Mouse (Mus musculus): ENCODE results near the gene Ap1ar. TPM values are rescaled to one million over a fixed set of nuclear protein-coding genes. Genes with fewer than 3 reads are reported as not detected.

The Ap1ar gene
- polyA plus RNA-seq, 1 experiment from 2014 or later = 78.0 TPM

DNA sequence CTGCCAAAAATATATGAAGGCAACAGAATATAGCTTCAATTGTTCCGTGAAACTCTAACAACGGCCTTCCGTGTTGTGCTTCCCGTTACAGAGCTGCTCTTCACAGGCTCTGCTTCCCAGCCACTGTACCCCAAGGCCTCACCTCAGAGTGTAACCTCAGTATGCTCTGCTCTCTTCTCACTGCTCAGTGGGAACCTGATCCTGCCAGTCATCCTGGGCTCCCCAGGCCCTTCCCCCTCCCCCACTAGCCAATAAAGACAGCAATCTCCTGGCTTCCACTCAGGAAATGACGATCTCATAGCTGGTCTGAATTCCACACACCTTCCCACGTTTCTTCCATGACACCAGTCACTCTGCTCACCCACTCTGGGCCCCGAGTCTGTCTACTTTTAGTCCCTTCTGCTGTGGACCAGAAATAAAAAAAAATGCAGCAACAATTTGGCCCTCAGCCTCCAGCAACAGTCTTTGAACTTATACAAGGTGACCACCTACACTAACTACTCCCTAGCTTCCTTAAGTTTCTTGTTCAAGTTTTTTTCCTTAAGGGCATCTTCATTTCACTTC lies 20.1 kb downstream of the Ap1ar start:
- H3K4me2 ChIP-seq (ENCODE audit: low read depth) = no peak overlapping the region
- H3K9ac ChIP-seq (ENCODE audit: low read length) = no peak overlapping the region
- DNase-seq (ENCODE audit: low spot score) = no peak
- H3K4me1 ChIP-seq (ENCODE audit: control insufficient read depth, insufficient read depth, low read length) = no peaks in the 10 kb centered on the region
- no peak overlapping the region for H3K27ac ChIP-seq (ENCODE audit: low read depth, low read length)
- no peaks in the 10 kb centered on the region for H3K27me3 ChIP-seq (ENCODE audit: control insufficient read depth, insufficient read depth, low read length)
- H3K9me3 ChIP-seq (ENCODE audit: control insufficient read depth, low read length) = no peaks in the 10 kb centered on the region
- no peak overlapping the region for H3K4me3 ChIP-seq (ENCODE audit: low read depth, low read length)
- ATAC-seq (ENCODE audit: insufficient read depth, low FRiP score, low TSS enrichment) = no peak
- WGBS = 69% methylated on average over 7 of the region's 7 CpGs
- H3K36me3 ChIP-seq (ENCODE audit: control insufficient read depth, insufficient read depth, low read length) = peaks cover 2% of the 10 kb centered on the region

DNA sequence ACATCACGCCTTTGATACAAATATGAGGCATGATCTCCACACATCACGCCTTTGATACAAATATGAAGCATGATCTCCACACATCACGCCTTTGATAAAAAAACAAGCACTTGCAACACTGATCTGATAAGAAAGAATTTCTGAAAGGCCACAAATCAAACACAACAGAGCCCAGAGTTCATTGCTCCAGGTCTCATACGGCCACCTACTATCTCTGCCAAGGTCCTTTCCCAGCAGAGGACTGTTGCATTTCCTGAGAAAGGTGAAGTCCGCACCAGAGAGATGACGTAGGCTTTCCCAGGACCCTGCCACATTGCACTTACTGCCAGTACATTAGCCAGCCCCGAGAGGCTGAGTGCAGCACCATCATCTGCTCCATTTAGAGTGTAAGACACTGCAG lies 28.2 kb downstream of the Ap1ar start:
- Histone ChIP-seq H3K4me3 (ENCODE audit: low read depth, low read length) (no peak overlapping the region), H3K27me3 (ENCODE audit: control insufficient read depth, insufficient read depth, low read length) (no peaks in the 10 kb centered on the region), H3K27ac (ENCODE audit: low read depth, low read length) (no peak overlapping the region), H3K4me1 (ENCODE audit: control insufficient read depth, insufficient read depth, low read length) (no peaks in the 10 kb centered on the region), H3K36me3 (ENCODE audit: control insufficient read depth, insufficient read depth, low read length) (peaks cover 3% of the 10 kb centered on the region), H3K4me2 (ENCODE audit: low read depth) (no peak overlapping the region), H3K9ac (ENCODE audit: low read length) (no peak overlapping the region), H3K9me3 (ENCODE audit: control insufficient read depth, low read length) (no peaks in the 10 kb centered on the region)
- no peak for DNase-seq (ENCODE audit: low spot score)
- 91% methylated on average over 7 of the region's 7 CpGs for WGBS
- ATAC-seq (ENCODE audit: insufficient read depth, low FRiP score, low TSS enrichment) = no peak

DNA sequence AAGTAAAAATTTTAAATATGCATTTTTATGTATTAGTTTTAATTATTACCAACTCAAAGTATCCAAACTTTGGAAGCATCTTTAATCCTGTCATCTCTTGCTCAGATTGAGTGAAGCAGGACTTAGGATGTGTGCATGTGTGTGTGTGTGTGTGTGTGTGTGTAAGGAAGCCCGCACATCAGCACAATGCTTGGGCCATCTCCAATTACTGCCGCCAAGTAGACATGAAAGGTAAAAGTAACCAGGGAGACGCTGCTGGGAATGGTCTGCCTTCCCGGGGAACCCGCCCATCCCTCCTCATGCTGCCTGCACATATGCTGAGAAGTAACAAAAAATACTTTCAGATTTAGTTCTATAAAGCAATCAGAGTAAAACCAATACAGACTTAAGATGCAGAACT lies 29.5 kb downstream of the Ap1ar start:
- H3K36me3 ChIP-seq (ENCODE audit: control insufficient read depth, insufficient read depth, low read length) = peaks cover 3% of the 10 kb centered on the region
- WGBS = 43% methylated on average over 5 of the region's 5 CpGs
- H3K9ac ChIP-seq (ENCODE audit: low read length) = no peak overlapping the region
- H3K4me1 ChIP-seq (ENCODE audit: control insufficient read depth, insufficient read depth, low read length) = no peaks in the 10 kb centered on the region
- H3K27ac ChIP-seq (ENCODE audit: low read depth, low read length) = no peak overlapping the region
- no peak for DNase-seq (ENCODE audit: low spot score)
- no peak overlapping the region for H3K4me2 ChIP-seq (ENCODE audit: low read depth)
- peak; percentile 50; the same call in 1 of the 2 replicates for ATAC-seq (ENCODE audit: insufficient read depth, low FRiP score, low TSS enrichment)
- no peak overlapping the region for H3K4me3 ChIP-seq (ENCODE audit: low read depth, low read length)
- no peaks in the 10 kb centered on the region for H3K27me3 ChIP-seq (ENCODE audit: control insufficient read depth, insufficient read depth, low read length)
- H3K9me3 ChIP-seq (ENCODE audit: control insufficient read depth, low read length) = no peaks in the 10 kb centered on the region

DNA sequence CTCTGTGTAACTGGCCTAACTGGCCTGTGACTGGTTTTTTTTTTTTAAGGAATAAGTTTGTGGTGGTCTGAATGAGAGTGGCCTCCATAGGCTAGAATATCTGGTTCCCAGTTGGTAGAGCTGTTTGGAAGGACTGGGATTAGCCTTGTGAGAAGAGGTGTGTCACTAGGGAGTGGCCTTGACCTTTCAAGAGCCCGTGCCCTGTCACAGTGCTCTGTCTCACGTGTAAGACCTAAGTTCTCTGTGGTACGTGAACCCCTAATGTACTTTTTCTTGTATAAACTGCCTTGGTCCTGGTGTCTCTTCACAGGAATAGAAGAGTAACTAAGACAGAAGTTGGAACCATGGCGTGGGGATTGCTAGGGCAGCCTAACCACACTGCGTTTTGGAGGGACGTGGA lies 31.3 kb downstream of the Ap1ar start:
- H3K4me3 ChIP-seq (ENCODE audit: low read depth, low read length) = no peak overlapping the region
- no peak overlapping the region for H3K27ac ChIP-seq (ENCODE audit: low read depth, low read length)
- H3K36me3 ChIP-seq (ENCODE audit: control insufficient read depth, insufficient read depth, low read length) = peaks cover 3% of the 10 kb centered on the region
- no peaks in the 10 kb centered on the region for H3K4me1 ChIP-seq (ENCODE audit: control insufficient read depth, insufficient read depth, low read length)
- WGBS = 96% methylated on average over 6 of the region's 6 CpGs
- no peaks in the 10 kb centered on the region for H3K9me3 ChIP-seq (ENCODE audit: control insufficient read depth, low read length)
- no peak for ATAC-seq (ENCODE audit: insufficient read depth, low FRiP score, low TSS enrichment)
- no peak overlapping the region for H3K4me2 ChIP-seq (ENCODE audit: low read depth)
- no peak for DNase-seq (ENCODE audit: low spot score)
- H3K9ac ChIP-seq (ENCODE audit: low read length) = no peak overlapping the region
- no peaks in the 10 kb centered on the region for H3K27me3 ChIP-seq (ENCODE audit: control insufficient read depth, insufficient read depth, low read length)

DNA sequence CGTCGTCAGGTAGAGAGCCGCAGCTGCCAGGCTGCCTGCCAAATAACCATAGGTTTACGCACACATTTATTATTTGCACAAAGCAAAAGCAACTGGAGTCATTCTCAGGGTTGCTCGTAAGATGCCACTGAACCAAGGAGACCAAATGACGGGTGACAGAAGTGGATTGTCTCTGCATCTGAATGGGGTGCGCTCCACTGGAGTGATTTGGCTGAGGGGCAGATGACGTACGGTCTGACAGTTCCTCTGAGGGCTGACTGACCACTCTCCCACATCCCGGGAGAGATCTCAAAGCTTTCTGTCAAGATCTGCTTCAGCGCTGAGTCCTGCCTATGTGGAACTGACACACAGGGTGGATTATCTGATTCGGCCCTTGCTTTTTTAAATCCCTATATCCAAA lies 32.3 kb downstream of the Ap1ar start:
- ATAC-seq (ENCODE audit: insufficient read depth, low FRiP score, low TSS enrichment) = no peak
- no peak for DNase-seq (ENCODE audit: low spot score)
- H3K27ac ChIP-seq (ENCODE audit: low read depth, low read length) = no peak overlapping the region
- no peaks in the 10 kb centered on the region for H3K27me3 ChIP-seq (ENCODE audit: control insufficient read depth, insufficient read depth, low read length)
- no peak overlapping the region for H3K4me2 ChIP-seq (ENCODE audit: low read depth)
- no peak overlapping the region for H3K4me3 ChIP-seq (ENCODE audit: low read depth, low read length)
- 87% methylated on average over 12 of the region's 12 CpGs for WGBS
- no peak overlapping the region for H3K9ac ChIP-seq (ENCODE audit: low read length)
- peaks cover 3% of the 10 kb centered on the region for H3K36me3 ChIP-seq (ENCODE audit: control insufficient read depth, insufficient read depth, low read length)
- no peaks in the 10 kb centered on the region for H3K4me1 ChIP-seq (ENCODE audit: control insufficient read depth, insufficient read depth, low read length)
- H3K9me3 ChIP-seq (ENCODE audit: control insufficient read depth, low read length) = no peaks in the 10 kb centered on the region

DNA sequence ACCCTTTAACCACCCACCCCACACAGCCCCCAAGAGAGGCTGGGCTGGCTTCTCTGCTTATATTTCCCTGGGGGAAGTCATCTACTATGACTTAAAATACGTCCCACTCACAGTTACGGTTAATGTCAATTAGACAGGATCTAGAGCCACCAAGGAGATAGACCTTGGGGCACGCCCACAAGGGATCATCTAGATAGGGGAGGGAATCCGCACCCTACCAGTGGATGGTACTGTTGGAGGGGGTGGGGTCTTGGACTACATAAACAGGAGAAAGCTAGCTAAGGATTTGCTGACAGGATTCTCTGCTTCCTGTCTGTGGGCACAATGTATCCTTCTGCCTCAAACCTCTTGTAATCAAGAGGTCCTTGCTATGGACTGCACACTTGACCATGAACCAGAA lies 32.9 kb downstream of the Ap1ar start:
- WGBS = 83% methylated on average over 4 of the region's 4 CpGs
- Histone ChIP-seq H3K9ac (ENCODE audit: low read length) (no peak overlapping the region), H3K27me3 (ENCODE audit: control insufficient read depth, insufficient read depth, low read length) (no peaks in the 10 kb centered on the region), H3K27ac (ENCODE audit: low read depth, low read length) (no peak overlapping the region), H3K36me3 (ENCODE audit: control insufficient read depth, insufficient read depth, low read length) (peaks cover 3% of the 10 kb centered on the region), H3K9me3 (ENCODE audit: control insufficient read depth, low read length) (no peaks in the 10 kb centered on the region), H3K4me3 (ENCODE audit: low read depth, low read length) (no peak overlapping the region), H3K4me1 (ENCODE audit: control insufficient read depth, insufficient read depth, low read length) (no peaks in the 10 kb centered on the region), H3K4me2 (ENCODE audit: low read depth) (no peak overlapping the region)
- ATAC-seq (ENCODE audit: insufficient read depth, low FRiP score, low TSS enrichment) (no peak), DNase-seq (ENCODE audit: low spot score) (no peak)

DNA sequence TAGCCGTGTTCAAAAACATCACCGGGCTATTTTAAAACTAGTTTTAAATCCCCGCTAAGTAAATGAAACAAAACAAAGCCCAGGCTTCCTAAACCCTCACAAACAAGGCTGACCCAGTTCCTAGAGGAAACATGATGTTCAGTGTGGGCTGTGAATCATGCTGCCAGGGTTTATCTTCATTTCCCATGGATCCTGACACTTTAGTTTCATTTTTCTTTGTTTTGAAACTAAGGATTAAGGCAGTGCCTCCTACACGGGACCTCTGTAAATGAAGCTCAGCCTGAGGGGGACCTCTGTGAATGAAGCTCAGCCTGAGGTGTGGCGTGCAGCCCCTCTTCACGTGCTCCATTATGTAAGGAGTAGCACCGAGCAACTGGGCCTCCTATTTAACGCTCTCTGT lies 34.5 kb downstream of the Ap1ar start:
- no peak for DNase-seq (ENCODE audit: low spot score)
- 58% methylated on average over 8 of the region's 8 CpGs for WGBS

DNA sequence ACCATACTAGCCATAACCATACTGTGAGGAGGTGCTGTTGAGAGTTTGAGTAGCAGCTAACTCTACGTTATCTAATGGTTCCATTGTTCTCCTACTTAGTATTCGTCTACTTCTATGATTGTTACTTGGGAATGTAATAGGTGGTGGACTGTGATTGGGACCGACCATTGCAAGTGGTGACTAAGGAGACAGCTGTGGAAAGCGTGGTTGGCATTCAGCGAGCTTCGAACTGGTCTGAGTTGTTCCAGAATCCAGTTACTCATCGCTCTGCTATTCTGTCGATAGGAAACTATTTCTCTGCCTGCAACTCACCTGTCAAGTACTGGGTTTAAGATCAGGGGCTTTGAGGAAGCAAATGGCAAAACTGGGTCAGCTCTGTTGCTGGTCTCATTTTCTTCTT lies 36.2 kb downstream of the Ap1ar start:
- no peak overlapping the region for H3K9ac ChIP-seq (ENCODE audit: low read length)
- H3K9me3 ChIP-seq (ENCODE audit: control insufficient read depth, low read length) = no peaks in the 10 kb centered on the region
- no peaks in the 10 kb centered on the region for H3K4me1 ChIP-seq (ENCODE audit: control insufficient read depth, insufficient read depth, low read length)
- H3K27ac ChIP-seq (ENCODE audit: low read depth, low read length) = no peak overlapping the region
- no peak overlapping the region for H3K4me2 ChIP-seq (ENCODE audit: low read depth)
- no peaks in the 10 kb centered on the region for H3K36me3 ChIP-seq (ENCODE audit: control insufficient read depth, insufficient read depth, low read length)
- H3K4me3 ChIP-seq (ENCODE audit: low read depth, low read length) = no peak overlapping the region
- DNase-seq (ENCODE audit: low spot score) = no peak
- no peaks in the 10 kb centered on the region for H3K27me3 ChIP-seq (ENCODE audit: control insufficient read depth, insufficient read depth, low read length)
- WGBS = 91% methylated on average over 8 of the region's 8 CpGs
- no peak for ATAC-seq (ENCODE audit: insufficient read depth, low FRiP score, low TSS enrichment)

More for the DNA sequence above, 34.5 kb downstream of the Ap1ar start:
- Histone ChIP-seq H3K4me3 (ENCODE audit: low read depth, low read length) (no peak overlapping the region), H3K36me3 (ENCODE audit: control insufficient read depth, insufficient read depth, low read length) (no peaks in the 10 kb centered on the region), H3K4me2 (ENCODE audit: low read depth) (no peak overlapping the region), H3K9me3 (ENCODE audit: control insufficient read depth, low read length) (no peaks in the 10 kb centered on the region), H3K9ac (ENCODE audit: low read length) (no peak overlapping the region), H3K4me1 (ENCODE audit: control insufficient read depth, insufficient read depth, low read length) (no peaks in the 10 kb centered on the region), H3K27ac (ENCODE audit: low read depth, low read length) (no peak overlapping the region), H3K27me3 (ENCODE audit: control insufficient read depth, insufficient read depth, low read length) (no peaks in the 10 kb centered on the region)
- no peak for ATAC-seq (ENCODE audit: insufficient read depth, low FRiP score, low TSS enrichment)

DNA sequence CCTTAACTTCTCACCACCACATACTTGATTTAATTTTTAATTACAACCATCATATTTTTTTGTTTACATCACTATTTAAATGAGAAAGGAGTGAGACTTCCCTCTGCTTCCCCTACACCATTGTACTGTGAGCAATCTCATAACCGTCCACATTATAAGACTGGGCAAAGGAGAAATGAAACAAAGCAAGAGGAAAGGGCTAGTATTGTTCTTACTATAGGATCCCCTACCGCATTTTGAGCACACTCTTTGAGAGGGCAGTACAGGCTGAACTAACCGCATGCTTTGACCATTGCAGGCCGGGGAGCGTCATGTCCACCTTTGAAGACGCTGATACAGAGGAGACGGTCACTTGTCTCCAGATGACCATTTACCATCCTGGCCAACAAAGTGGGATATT lies 41.1 kb downstream of the Ap1ar start:
- Histone ChIP-seq H3K4me3 (ENCODE audit: low read depth, low read length) (no peak overlapping the region), H3K27ac (ENCODE audit: low read depth, low read length) (no peak overlapping the region), H3K9me3 (ENCODE audit: control insufficient read depth, low read length) (no peaks in the 10 kb centered on the region), H3K4me2 (ENCODE audit: low read depth) (no peak overlapping the region), H3K9ac (ENCODE audit: low read length) (no peak overlapping the region), H3K36me3 (ENCODE audit: control insufficient read depth, insufficient read depth, low read length) (no peaks in the 10 kb centered on the region), H3K27me3 (ENCODE audit: control insufficient read depth, insufficient read depth, low read length) (no peaks in the 10 kb centered on the region), H3K4me1 (ENCODE audit: control insufficient read depth, insufficient read depth, low read length) (no peaks in the 10 kb centered on the region)
- no peak for DNase-seq (ENCODE audit: low spot score)
- ATAC-seq (ENCODE audit: insufficient read depth, low FRiP score, low TSS enrichment) = no peak
- 97% methylated on average over 7 of the region's 7 CpGs for whole genome bisulfite sequencing
